Mouse (Mus musculus): ENCODE data around the gene Cidec.

The Cidec gene

GRCm38 (mm10) chr6:113444207-113444965 is 8.8 kb upstream of the Cidec start:
- DNase-seq (ENCODE audit: extremely low spot score, low read depth, low spot score): no peak

GRCm38 (mm10) chr6:113443091-113443490 is 7.5 kb upstream of the Cidec start:
- DNase-seq (ENCODE audit: extremely low spot score, low read depth, low spot score): no peak

- DNase-seq (ENCODE audit: extremely low spot score, low read depth, low spot score): peak; percentile 90
Observed at GRCm38 (mm10) chr6:113442442-113443090, 7.0 kb upstream of the Cidec start, which contains the start of gene Jagn1. Jagn1 (plus strand) TSS chr6:113442569.

- no peak for DNase-seq (ENCODE audit: extremely low spot score, low read depth, low spot score)
Observed at GRCm38 (mm10) chr6:113442087-113442441, 6.5 kb upstream of the Cidec start.

GRCm38 (mm10) chr6:113441147-113441680 is 5.7 kb upstream of the Cidec start:
- peak; percentile 53 for DNase-seq (ENCODE audit: extremely low spot score, low read depth, low spot score)

GRCm38 (mm10) chr6:113440686-113441085 is 5.1 kb upstream of the Cidec start:
- no peak for DNase-seq (ENCODE audit: extremely low spot score, low read depth, low spot score)

- no peak for DNase-seq (ENCODE audit: extremely low spot score, low read depth, low spot score)
Observed at GRCm38 (mm10) chr6:113438721-113439430, 3.3 kb upstream of the Cidec start.

GRCm38 (mm10) chr6:113437135-113437534 is 1.6 kb upstream of the Cidec start:
- no peak for DNase-seq (ENCODE audit: extremely low spot score, low read depth, low spot score)

GRCm38 (mm10) chr6:113434691-113435090 is 869 bp downstream of the Cidec start:
- DNase-seq (ENCODE audit: extremely low spot score, low read depth, low spot score): no peak

GRCm38 (mm10) chr6:113433661-113434060 is 1.9 kb downstream of the Cidec start:
- no peak for DNase-seq (ENCODE audit: extremely low spot score, low read depth, low spot score)

GRCm38 (mm10) chr6:113431801-113432200 is 3.8 kb downstream of the Cidec start:
- no peak for DNase-seq (ENCODE audit: extremely low spot score, low read depth, low spot score)

GRCm38 (mm10) chr6:113430846-113431245 is 4.7 kb downstream of the Cidec start:
- DNase-seq (ENCODE audit: extremely low spot score, low read depth, low spot score): no peak

- DNase-seq (ENCODE audit: extremely low spot score, low read depth, low spot score): no peak
Observed at GRCm38 (mm10) chr6:113429965-113430364, 5.6 kb downstream of the Cidec start.

- DNase-seq (ENCODE audit: extremely low spot score, low read depth, low spot score): no peak
Observed at GRCm38 (mm10) chr6:113428006-113428405, 7.6 kb downstream of the Cidec start.

- peak; percentile 37 for DNase-seq (ENCODE audit: extremely low spot score, low read depth, low spot score)
Observed at GRCm38 (mm10) chr6:113427397-113427796, 8.2 kb downstream of the Cidec start.

GRCm38 (mm10) chr6:113426696-113427095 is 8.9 kb downstream of the Cidec start:
- DNase-seq (ENCODE audit: extremely low spot score, low read depth, low spot score): no peak

- no peak for DNase-seq (ENCODE audit: extremely low spot score, low read depth, low spot score)
Observed at GRCm38 (mm10) chr6:113424187-113424586, 11.4 kb downstream of the Cidec start.

GRCm38 (mm10) chr6:113423000-113423399 is 12.6 kb downstream of the Cidec start:
- no peak for DNase-seq (ENCODE audit: extremely low spot score, low read depth, low spot score)

- DNase-seq (ENCODE audit: extremely low spot score, low read depth, low spot score): peak; percentile 99
Observed at GRCm38 (mm10) chr6:113419199-113419587, 16.4 kb downstream of the Cidec start, which contains the start of gene Rpusd3. Rpusd3 (minus strand) TSS chr6:113419340.

GRCm38 (mm10) chr6:113418441-113419198 is 16.9 kb downstream of the Cidec start:
- DNase-seq (ENCODE audit: extremely low spot score, low read depth, low spot score): no peak

GRCm38 (mm10) chr6:113416416-113416815 is 19.1 kb downstream of the Cidec start:
- no peak for DNase-seq (ENCODE audit: extremely low spot score, low read depth, low spot score)
